Mouse (Mus musculus) adrenal gland, postnatal 4 days (tissue): ENCODE data around the gene Lbh. TPM values are rescaled to one million over a fixed set of nuclear protein-coding genes. Genes with fewer than 3 reads are reported as not detected.

Source experiments
- DNase-seq, 2 experiments: peaks; one replicate each; pipeline ENCODE4 v3.0.0; 2021 to 2022; ENCODE audit warnings: low spot score in 2 of 2, mixed read lengths in 2 of 2
- total RNA-seq, 2 experiments: library from RNA; stranded (reverse); gene quantifications; 2 replicates each; pipeline ENCODE4 v1.2.3; 2021

The Lbh gene
- total RNA-seq, 2 experiments from 2014 or later = 69.9 to 88.9 TPM

- no peak for DNase-seq
These were observed 8.8 kb upstream of the Lbh start for GRCm38 (mm10) chr17:72909061-72909852.

- DNase-seq = no peak
These were observed 6.8 kb upstream of the Lbh start for GRCm38 (mm10) chr17:72911283-72911682.

- DNase-seq = no peak
These were observed 6.4 kb upstream of the Lbh start for GRCm38 (mm10) chr17:72911751-72912150.

DNA sequence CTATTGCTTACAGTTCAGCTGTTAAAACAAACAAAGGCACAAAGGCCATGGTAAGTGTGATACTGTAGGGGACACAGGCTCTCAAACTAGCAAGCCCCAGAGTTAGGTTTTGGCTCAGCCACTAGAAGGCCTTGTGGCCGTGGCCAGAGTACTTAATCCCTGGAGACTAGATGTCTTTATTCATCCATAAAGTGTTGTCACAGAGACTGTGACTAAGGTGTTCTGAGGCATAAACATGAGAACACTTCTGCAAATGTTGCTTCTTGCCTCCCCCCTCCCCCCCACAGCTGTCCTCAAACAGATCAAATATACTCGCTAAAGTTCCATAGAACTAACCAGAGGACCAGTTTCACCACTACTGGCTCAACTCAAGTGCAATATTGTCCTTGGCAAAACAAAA is 4.0 kb upstream of the Lbh start:
- no peak for DNase-seq

DNA sequence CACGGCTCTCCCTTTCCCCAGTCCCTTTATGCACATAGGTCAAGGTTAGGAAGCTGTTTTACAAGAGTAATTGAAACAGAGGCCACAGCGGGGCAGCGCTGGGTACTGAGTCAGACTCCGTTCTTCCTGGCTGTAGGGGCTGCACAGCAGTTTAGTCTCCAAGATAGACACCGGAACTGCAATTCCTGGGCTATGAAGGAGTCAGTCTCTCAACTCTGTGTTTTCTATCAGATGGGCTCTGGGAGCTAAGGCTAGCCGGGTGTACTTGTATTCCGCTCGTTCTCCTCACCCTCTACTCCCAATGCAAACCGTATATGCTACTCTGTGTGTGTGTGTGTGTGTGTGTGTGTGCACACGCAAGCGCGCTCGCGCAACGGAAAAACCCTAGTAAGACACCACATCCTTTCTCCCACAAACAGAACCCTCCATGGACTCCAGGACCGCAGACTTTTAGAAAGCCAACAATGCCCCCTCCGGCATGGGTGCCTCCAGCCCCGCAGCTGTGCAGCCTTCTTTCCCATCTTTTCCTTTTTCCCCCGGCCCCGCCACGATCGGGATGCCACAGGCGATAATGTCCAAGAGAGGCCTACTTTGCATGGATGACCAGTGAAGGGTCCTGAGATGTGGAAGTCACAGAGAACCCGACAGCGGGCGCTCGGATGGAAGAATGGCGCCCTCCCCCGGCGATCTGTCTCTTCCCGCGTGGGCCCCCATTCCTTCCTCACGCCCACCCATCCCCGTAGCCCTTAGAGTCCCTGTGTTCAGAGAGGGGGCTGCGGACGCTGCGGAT is 669 bp upstream of the Lbh start:
- DNase-seq = peak; percentile 19 to 23

- peak in 1 of 2 experiments; percentile 30 for DNase-seq
These were observed 751 bp downstream of the Lbh start for GRCm38 (mm10) chr17:72918571-72919541.

GRCm38 (mm10) chr17:72919641-72920040 is 1.5 kb downstream of the Lbh start:
- DNase-seq = no peak

GRCm38 (mm10) chr17:72920430-72920829 is 2.3 kb downstream of the Lbh start:
- DNase-seq = no peak

DNA sequence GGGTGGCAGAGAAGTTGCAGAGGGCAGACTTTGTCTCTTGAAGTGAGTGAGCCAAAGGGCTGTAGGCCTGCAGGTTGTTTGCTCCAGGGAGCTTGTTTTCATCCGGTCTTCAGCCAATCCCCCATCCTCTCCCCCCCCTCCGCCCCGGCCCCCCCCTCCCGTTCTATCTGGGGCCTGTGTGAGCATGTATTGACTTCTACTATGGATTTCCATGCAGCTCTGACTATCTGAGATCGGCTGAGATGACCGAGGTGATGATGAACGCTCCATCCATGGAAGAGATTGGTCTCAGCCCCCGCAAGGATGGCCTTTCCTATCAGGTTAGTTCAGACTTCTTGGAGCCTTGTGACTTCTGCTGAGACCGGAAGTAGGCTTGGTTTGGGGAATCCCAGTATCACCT is 2.9 kb downstream of the Lbh start:
- DNase-seq = no peak

DNA sequence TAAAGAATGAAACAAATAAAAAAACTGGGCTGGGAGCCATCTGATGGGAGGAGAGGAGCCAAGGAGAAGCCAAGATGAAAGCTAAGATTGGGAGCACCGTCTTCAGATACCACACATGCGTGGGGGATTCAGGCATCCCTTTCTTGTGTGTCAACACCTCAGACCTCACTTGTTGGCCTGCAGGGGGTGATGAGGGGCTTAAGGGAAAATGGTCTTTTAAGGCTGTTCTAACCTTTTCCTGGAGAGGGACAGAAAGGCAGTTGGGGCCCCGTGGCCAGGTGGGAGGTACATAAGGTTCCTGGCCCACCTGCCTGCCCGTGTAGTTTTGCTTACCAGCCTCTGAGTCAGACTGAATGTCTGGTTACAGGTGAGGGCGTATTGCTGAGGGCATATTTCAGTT is 4.1 kb downstream of the Lbh start:
- no peak for DNase-seq

DNA sequence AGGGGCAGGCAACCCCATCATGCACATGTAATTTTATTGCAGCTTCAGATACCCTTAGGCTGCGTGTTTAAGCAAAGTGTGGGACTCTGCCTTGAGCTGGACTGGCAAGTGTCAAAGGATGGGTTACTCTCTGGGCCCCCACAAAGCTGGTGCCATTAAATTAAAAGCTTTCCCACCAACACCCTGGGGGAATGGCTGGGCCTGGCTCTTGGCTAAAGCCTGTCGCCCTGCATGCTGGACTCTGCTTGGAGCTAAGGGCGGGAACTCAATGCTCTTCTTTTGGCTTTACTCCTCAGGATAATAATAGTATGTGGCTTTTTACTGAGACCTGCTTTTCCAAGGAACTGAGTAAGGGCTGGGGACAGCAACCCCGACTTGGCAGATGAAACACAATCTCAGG is 5.2 kb downstream of the Lbh start:
- DNase-seq = no peak

- no peak for DNase-seq
These were observed 6.2 kb downstream of the Lbh start for GRCm38 (mm10) chr17:72924295-72924694.

GRCm38 (mm10) chr17:72925111-72925510 is 7.0 kb downstream of the Lbh start:
- no peak for DNase-seq

- DNase-seq = no peak
These were observed 7.9 kb downstream of the Lbh start for GRCm38 (mm10) chr17:72925804-72926617.

DNA sequence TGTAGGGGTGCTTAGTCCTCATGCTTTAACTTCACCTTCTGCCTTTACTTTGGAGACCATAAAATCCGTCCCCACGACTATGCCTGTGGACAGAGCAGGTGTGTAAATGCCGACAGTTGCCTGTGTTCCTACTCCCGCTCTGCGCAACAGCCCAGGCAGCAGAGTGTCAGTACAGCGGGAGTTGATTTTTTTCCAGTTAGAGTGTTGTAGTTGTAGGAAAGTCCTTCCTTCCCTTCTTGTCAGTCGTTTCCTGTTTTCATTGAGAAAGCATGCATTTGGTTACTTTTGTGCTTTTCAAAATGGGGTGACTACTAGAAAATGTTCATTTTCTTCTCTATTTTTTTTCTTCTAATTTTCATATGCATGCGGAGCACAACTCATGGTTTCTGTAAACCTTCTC is 8.9 kb downstream of the Lbh start:
- DNase-seq = no peak

DNA sequence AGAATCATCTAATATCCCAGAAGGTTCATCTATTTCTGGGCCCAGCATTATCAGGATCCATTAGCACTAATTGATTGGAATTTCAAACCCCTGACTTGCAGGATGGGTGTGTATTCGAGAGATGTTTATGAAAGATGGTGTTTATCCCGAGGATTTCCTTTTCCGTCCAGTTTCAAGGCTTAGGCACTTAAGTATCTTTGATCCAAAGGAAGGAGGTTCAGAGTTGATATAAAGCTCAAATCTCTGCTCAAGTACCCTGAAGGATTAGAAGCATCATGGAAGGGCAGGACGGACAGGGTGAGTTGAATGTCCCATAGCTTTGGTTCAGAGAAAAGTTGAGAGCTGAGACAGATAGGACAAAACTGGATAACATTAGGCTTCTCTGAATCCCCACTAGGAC is 15.0 kb downstream of the Lbh start:
- DNase-seq = no peak

- DNase-seq = no peak
These were observed 16.0 kb downstream of the Lbh start for GRCm38 (mm10) chr17:72934146-72934545.

- no peak for DNase-seq
These were observed 16.5 kb downstream of the Lbh start for GRCm38 (mm10) chr17:72934653-72935052.

GRCm38 (mm10) chr17:72935921-72936320 is 17.8 kb downstream of the Lbh start:
- DNase-seq = no peak

DNA sequence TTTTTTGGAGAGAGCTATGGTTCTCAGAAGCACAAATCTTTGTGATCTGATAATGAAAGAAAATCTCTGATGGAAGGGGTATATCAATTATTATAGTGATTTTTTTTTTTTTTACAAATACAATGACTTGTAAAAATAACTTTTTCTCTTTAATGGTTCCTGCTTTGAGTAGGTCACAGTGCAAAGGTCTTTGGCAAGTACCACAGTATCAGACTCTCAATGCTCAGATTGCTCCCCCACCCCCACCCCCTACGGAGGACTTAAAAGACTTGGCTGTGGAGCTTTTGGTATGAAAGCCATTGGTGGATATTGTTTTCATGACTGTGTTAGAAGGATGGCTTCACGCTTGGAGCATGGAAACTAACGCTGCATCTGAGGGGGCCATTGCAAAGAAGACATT is 18.2 kb downstream of the Lbh start:
- DNase-seq = no peak

DNA sequence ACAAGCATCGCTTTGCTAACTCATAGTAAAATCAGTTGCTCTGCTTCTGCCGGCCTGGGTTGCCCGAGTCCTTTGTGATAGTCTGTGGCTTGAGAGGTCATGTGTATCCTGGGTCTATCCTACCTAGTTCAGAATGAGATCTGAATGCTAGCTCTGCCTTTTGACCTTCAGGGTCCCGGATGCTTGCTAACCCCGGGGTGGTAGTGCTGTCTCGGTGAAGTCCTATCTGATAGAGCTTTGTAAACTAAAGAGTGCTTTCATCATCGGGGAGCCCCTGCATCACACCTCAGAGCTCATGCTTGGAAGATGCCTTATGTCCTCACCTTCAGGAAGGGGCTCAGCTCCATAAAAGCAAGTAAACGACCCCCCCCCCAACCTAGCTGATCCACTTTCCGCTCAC is 19.1 kb downstream of the Lbh start:
- DNase-seq = no peak
